Mouse (Mus musculus): ENCODE measurements around the gene Clcn2. TPM values are rescaled to one million over a fixed set of nuclear protein-coding genes. Genes with fewer than 3 reads are reported as not detected.
"Not testable (repeated sequence)": the region's sequence is repeated elsewhere in the genome, so short reads cannot be mapped to it uniquely, and the experiment has no call there.

The Clcn2 gene
- polyA plus RNA-seq, 1 experiment from 2014 or later = 13.2 TPM

DNA sequence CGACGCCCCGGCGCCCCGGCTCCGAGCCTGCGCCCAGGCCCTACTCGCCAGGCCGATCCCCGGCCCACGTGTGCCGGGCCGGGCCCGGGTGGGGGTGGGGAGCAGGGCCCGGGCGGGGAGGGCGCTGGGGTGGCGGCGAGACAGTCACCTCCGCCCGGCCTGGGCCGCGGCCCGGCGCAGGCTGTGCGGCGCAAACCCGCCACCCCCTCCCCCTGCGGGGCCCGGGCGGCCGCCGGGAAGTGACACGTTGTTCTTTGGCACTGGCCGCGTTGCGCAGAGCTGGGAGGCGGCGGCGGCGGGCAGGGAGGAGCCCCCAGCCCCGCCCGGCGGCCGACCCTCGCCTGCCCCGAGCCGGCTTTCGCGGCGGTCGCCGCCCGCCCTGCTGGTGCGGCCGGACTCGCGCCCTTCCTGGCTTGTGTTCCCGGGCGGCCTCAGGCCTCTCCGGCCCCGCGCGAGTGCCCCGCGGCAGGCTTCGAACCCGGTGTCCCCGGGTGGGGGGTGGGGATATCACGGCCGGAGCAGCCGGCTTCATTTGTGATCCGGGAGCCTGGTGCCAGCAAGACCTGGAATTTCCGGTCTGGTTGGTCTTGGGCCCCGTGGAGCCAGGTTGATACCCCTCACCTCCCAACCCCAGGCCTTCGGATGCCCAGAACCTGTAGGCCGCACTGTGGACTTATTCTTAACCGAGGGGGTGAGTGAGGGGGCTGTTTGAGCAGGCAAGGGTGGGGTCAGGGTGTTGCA lies 44.4 kb downstream of the Clcn2 start:
- H3K4me2 ChIP-seq (replicated peaks; ENCODE audit: low read depth, low read length) = peak overlapping the region; percentile 95
- ATAC-seq (ENCODE audit: insufficient number of reproducible peaks, insufficient read depth, low FRiP score, low read depth) = peak; percentile 0; the same call in 1 of the 2 replicates
- H3K4me1 ChIP-seq (ENCODE audit: control insufficient read depth, insufficient read depth, low read length) = peaks cover 9% of the 10 kb centered on the region
- peak overlapping the region; percentile 97 for H3K9ac ChIP-seq (replicated peaks; ENCODE audit: low read depth, low read length)
- WGBS = under 1% methylated on average over 31 of the region's 78 CpGs
- no peaks in the 10 kb centered on the region for H3K27me3 ChIP-seq (ENCODE audit: control insufficient read depth, insufficient read depth, low read length)
- peak overlapping the region; percentile 91 for H3K4me3 ChIP-seq (ENCODE audit: low read depth, low read length)
- peak overlapping the region; percentile 96 for H3K27ac ChIP-seq (ENCODE audit: low read length)
- no peaks in the 10 kb centered on the region for H3K9me3 ChIP-seq (ENCODE audit: control insufficient read depth, low read depth, low read length)
- H3K36me3 ChIP-seq (ENCODE audit: control insufficient read depth, insufficient read depth, low read length) = peaks cover 32% of the 10 kb centered on the region

DNA sequence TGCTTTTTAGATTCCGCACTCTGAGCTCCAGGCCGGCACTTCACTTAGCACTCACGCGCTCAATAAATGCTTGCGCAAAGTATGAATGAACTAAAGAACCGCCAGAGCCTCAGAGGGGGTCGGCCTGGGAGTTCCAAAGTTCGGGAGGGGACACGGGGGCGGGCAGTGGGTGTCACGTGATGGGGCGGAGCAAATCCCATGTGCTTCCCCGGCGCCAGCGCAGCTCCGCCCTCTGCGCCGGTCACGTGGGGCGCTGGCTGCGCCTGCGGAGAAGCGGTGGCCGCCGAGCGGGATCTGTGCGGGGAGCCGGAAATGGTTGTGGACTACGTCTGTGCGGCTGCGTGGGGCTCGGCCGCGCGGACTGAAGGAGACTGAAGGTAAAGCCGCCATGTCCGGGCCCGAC lies 45.0 kb downstream of the Clcn2 start:
- Histone ChIP-seq H3K9me3 (ENCODE audit: control insufficient read depth, low read depth, low read length) (no peaks in the 10 kb centered on the region), H3K4me1 (ENCODE audit: control insufficient read depth, insufficient read depth, low read length) (peaks cover 9% of the 10 kb centered on the region), H3K4me2 (replicated peaks; ENCODE audit: low read depth, low read length) (peak overlapping the region; percentile 47), H3K9ac (replicated peaks; ENCODE audit: low read depth, low read length) (peak overlapping the region; percentile 97), H3K4me3 (ENCODE audit: low read depth, low read length) (peak overlapping the region; percentile 91), H3K27me3 (ENCODE audit: control insufficient read depth, insufficient read depth, low read length) (no peaks in the 10 kb centered on the region), H3K36me3 (ENCODE audit: control insufficient read depth, insufficient read depth, low read length) (peaks cover 25% of the 10 kb centered on the region), H3K27ac (ENCODE audit: low read length) (peak overlapping the region; percentile 96)
- WGBS = under 1% methylated on average over 38 of the region's 38 CpGs
- ATAC-seq (ENCODE audit: insufficient number of reproducible peaks, insufficient read depth, low FRiP score, low read depth) = peak; percentile 94

DNA sequence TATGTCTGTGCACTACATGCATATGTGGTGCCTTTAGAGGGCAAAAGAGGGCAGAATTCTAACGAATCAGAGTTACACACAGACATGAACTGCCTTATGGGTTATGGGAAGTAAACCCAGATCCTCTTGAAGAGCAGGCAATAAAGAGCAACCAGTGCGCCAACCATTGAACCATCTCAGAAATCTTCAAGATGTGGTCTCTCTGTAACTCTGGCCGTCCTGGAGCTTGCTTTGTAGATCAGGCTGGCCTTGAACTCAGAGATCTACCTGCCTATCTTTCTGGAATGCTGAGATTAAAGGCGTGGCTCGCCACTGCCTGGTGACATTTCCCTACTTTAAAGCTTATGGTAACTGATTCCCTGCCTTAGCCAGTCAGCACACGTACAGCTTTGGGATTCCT lies 45.7 kb downstream of the Clcn2 start:
- 22% methylated on average over 6 of the region's 6 CpGs for WGBS
- peaks cover 9% of the 10 kb centered on the region for H3K4me1 ChIP-seq (ENCODE audit: control insufficient read depth, insufficient read depth, low read length)
- peaks cover 19% of the 10 kb centered on the region for H3K36me3 ChIP-seq (ENCODE audit: control insufficient read depth, insufficient read depth, low read length)
- no peak overlapping the region for H3K27ac ChIP-seq (ENCODE audit: low read length)
- H3K9ac ChIP-seq (replicated peaks; ENCODE audit: low read depth, low read length) = no peak overlapping the region
- H3K9me3 ChIP-seq (ENCODE audit: control insufficient read depth, low read depth, low read length) = no peaks in the 10 kb centered on the region
- peak overlapping the region; percentile 91; the same call in 1 of the 2 replicates for H3K4me3 ChIP-seq (ENCODE audit: low read depth, low read length)
- peak overlapping the region; percentile 47 for H3K4me2 ChIP-seq (replicated peaks; ENCODE audit: low read depth, low read length)
- no peak for ATAC-seq (ENCODE audit: insufficient number of reproducible peaks, insufficient read depth, low FRiP score, low read depth)
- no peaks in the 10 kb centered on the region for H3K27me3 ChIP-seq (ENCODE audit: control insufficient read depth, insufficient read depth, low read length)

DNA sequence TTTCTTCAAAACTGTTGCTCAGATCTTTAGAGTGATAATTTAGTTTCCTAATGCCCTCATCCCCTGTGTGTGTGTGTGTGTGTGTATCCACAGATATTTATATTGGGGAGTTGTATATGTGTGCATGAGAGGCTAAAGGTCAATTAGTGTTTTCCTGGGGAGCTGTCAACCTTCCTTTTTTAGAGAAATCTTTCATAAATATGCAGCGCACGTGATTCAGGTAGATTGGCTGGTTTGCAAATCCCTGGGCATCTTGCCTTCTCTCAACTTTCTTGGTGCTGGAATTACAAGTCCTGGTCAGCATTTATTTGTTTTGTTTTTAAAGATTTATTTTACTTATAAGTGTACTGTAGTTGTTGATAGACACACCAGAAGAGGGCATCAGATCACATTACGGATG lies 47.3 kb downstream of the Clcn2 start:
- 80% methylated on average over 3 of the region's 3 CpGs for WGBS
- Histone ChIP-seq H3K9me3 (ENCODE audit: control insufficient read depth, low read depth, low read length) (no peaks in the 10 kb centered on the region), H3K4me1 (ENCODE audit: control insufficient read depth, insufficient read depth, low read length) (peaks cover 9% of the 10 kb centered on the region), H3K36me3 (ENCODE audit: control insufficient read depth, insufficient read depth, low read length) (peaks cover 5% of the 10 kb centered on the region), H3K4me3 (ENCODE audit: low read depth, low read length) (no peak overlapping the region), H3K4me2 (replicated peaks; ENCODE audit: low read depth, low read length) (no peak overlapping the region), H3K9ac (replicated peaks; ENCODE audit: low read depth, low read length) (no peak overlapping the region), H3K27ac (ENCODE audit: low read length) (no peak overlapping the region), H3K27me3 (ENCODE audit: control insufficient read depth, insufficient read depth, low read length) (no peaks in the 10 kb centered on the region)
- ATAC-seq (ENCODE audit: insufficient number of reproducible peaks, insufficient read depth, low FRiP score, low read depth) = no peak

DNA sequence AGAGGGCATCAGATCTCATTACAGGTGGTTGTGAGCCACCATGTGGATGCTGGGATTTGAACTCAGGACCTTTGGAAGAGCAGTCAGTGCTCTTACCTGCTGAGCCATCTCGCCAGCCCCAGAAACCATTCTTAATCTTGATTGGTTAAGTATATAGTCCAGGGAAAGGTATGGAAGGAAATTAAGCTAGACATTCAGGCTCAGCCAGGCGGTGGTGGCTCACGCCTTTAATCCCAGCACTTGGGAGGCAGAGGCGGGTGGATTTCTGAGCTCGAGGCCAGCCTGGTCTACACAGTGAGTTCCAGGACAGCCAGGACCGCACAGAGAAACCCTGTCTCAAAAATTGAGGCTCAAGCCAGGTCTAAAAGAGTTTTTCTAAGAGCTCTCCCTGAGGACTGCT lies 49.5 kb downstream of the Clcn2 start, which contains the start of gene Eif4g1:
Gene Eif4g1 (plus strand): TSS at position 301 of the 400 bp plus-strand sequence.
- ATAC-seq (ENCODE audit: insufficient number of reproducible peaks, insufficient read depth, low FRiP score, low read depth); H3K9me3 ChIP-seq (ENCODE audit: control insufficient read depth, low read depth, low read length); H3K4me3 ChIP-seq (ENCODE audit: low read depth, low read length); H3K36me3 ChIP-seq (ENCODE audit: control insufficient read depth, insufficient read depth, low read length); H3K4me2 ChIP-seq (replicated peaks; ENCODE audit: low read depth, low read length); H3K27ac ChIP-seq (ENCODE audit: low read length); H3K9ac ChIP-seq (replicated peaks; ENCODE audit: low read depth, low read length); H3K27me3 ChIP-seq (ENCODE audit: control insufficient read depth, insufficient read depth, low read length); H3K4me1 ChIP-seq (ENCODE audit: control insufficient read depth, insufficient read depth, low read length): not testable (repeated sequence)
- WGBS = 98% methylated on average over 3 of the region's 6 CpGs

DNA sequence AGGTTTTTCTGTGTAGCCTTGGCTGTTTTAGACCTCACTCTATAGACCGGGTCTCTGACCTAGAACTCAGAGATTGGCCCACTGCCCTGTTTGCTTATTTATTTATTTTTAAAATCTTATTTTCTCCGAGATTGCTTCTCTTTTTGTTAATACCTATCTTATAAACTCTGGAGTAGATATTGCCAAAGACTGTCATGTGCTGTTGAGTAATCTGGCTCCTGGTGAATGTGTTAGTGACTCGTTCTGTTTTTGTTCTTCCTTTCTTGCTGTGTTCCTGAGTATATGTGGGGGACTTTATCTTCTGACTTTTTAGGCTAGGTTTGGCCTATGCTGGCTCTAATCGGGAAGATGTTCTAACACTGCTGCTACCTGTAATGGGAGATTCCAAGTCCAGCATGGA lies 59.9 kb downstream of the Clcn2 start:
- Histone ChIP-seq H3K36me3 (ENCODE audit: control insufficient read depth, insufficient read depth, low read length) (peaks cover 79% of the 10 kb centered on the region), H3K4me3 (ENCODE audit: low read depth, low read length) (no peak overlapping the region), H3K4me1 (ENCODE audit: control insufficient read depth, insufficient read depth, low read length) (0 out of 2 replicates have a peak, but pooled peaks cover 3% of the 10 kb centered on the region), H3K9ac (replicated peaks; ENCODE audit: low read depth, low read length) (no peak overlapping the region), H3K27ac (ENCODE audit: low read length) (no peak overlapping the region), H3K27me3 (ENCODE audit: control insufficient read depth, insufficient read depth, low read length) (no peaks in the 10 kb centered on the region), H3K4me2 (replicated peaks; ENCODE audit: low read depth, low read length) (no peak overlapping the region), H3K9me3 (ENCODE audit: control insufficient read depth, low read depth, low read length) (no peaks in the 10 kb centered on the region)
- WGBS = 90% methylated on average over 4 of the region's 4 CpGs
- ATAC-seq (ENCODE audit: insufficient number of reproducible peaks, insufficient read depth, low FRiP score, low read depth) = no peak

GRCm38 (mm10) chr16:20653315-20653714 lies 64.2 kb downstream of the Clcn2 start:
- H3K4me1 ChIP-seq (ENCODE audit: control insufficient read depth, insufficient read depth, low read length) = peaks cover 7% of the 10 kb centered on the region; the same call in 1 of the 2 replicates
- H3K27me3 ChIP-seq (ENCODE audit: control insufficient read depth, insufficient read depth, low read length) = no peaks in the 10 kb centered on the region
- H3K27ac ChIP-seq (ENCODE audit: low read length) = no peak overlapping the region
- H3K9ac ChIP-seq (replicated peaks; ENCODE audit: low read depth, low read length) = no peak overlapping the region
- H3K36me3 ChIP-seq (ENCODE audit: control insufficient read depth, insufficient read depth, low read length) = peaks cover 36% of the 10 kb centered on the region
- H3K4me3 ChIP-seq (ENCODE audit: low read depth, low read length) = no peak overlapping the region
- 45% methylated on average over 2 of the region's 2 CpGs for WGBS
- H3K4me2 ChIP-seq (replicated peaks; ENCODE audit: low read depth, low read length) = no peak overlapping the region
- no peak for ATAC-seq (ENCODE audit: insufficient number of reproducible peaks, insufficient read depth, low FRiP score, low read depth)
- no peaks in the 10 kb centered on the region for H3K9me3 ChIP-seq (ENCODE audit: control insufficient read depth, low read depth, low read length)
